Mouse (Mus musculus): ENCODE data around the gene Smyd1. TPM values are rescaled to one million over a fixed set of nuclear protein-coding genes. Genes with fewer than 3 reads are reported as not detected.
"Not testable (repeated sequence)": the region's sequence is repeated elsewhere in the genome, so short reads cannot be mapped to it uniquely, and the experiment has no call there.

Smyd1 gene
- polyA plus RNA-seq, 1 experiment from 2014 or later, result 97.1 TPM

DNA sequence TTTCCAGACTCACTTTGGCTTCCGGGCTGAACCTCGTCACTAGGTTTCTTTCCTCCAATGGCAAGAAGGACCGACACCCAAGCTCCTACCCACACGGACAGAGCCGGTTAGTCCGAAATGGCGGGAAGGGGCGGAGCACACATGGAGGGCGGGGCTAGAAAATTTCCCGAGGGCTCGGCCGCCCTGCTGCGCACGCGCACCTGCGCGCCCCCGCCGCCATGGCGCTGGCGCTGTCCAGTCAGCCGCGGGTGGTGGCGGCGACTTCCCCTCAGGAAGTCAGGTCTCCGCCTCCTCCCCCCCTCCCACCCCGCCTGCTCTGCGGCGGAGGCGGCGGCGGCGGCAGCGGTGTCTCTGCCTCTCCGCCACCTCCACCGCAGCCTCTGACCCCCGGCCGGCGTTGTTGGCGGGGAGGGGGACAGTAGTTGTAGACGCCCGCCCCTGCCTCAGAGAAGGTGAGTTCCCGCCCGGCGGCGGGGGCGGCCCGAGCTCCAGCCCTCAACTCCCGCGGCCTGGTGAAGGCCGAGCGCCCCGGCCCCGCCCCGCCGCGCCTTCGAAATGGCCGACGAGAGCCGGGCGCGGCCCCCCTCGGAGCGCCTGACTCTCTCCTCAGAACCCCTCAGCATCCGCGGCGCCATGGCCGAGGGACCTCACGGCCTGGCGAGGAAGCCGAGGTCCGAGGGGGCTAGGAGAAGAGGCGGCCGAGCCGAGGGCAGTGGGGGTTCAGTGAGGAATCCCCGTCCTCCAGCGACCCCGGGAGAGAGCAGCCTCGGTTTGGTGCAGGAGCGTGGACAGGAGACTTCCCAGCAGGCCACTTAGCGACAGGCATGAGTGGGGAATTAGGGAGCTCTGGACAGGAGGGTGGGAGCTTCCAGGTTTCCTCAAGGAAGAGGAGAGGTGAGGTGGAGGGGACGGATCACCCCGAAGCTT is 50.4 kb downstream of the Smyd1 start, which contains the start of gene Krcc1:
Krcc1 (plus strand) TSS at position 289 of the 927 bp plus-strand sequence.
- peak; percentile 93 for ATAC-seq (replicated peaks; ENCODE audit: insufficient number of reproducible peaks, insufficient read depth, low FRiP score, low read depth)
- Histone ChIP-seq H3K4me1 (replicated peaks) (peaks cover 37% of the 10 kb centered on the region), H3K9me3 (replicated peaks) (no peaks in the 10 kb centered on the region), H3K9ac (peak within 1 kb of the TSS; percentile 98), H3K4me3 (peak within 1 kb of the TSS; percentile 95), H3K4me2 (peak within 1 kb of the TSS; percentile 77), H3K27me3 (no peaks in the 10 kb centered on the region), H3K36me3 (no peaks in the 10 kb centered on the region), H3K27ac (peak within 1 kb of the TSS; percentile 98)
- WGBS, result under 1% methylated on average over 79 of the region's 84 CpGs

DNA sequence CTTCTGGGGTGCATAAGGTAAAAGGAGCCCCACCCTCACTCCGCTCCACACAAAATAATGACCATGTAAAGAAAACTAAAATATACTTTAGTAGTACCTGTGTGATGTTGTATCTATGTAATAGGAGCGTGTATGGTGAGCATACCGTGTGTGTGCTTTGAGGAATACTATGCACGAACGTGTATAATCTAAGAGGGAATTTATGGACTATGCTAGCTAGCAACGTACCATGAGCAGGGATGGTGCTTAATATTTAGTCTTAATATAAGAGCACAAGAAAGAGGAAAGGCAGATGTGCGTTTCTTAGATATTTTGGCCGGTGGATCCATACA is 51.0 kb downstream of the Smyd1 start:
- peak overlapping the region; percentile 95 for H3K4me3 ChIP-seq
- WGBS, result 2% methylated on average over 8 of the region's 8 CpGs
- H3K4me2 ChIP-seq, result peak overlapping the region; percentile 72
- no peaks in the 10 kb centered on the region for H3K27me3 ChIP-seq
- peak overlapping the region; percentile 37 for H3K9ac ChIP-seq
- peak overlapping the region; percentile 98 for H3K27ac ChIP-seq
- no peaks in the 10 kb centered on the region for H3K36me3 ChIP-seq
- peaks cover 37% of the 10 kb centered on the region for H3K4me1 ChIP-seq (replicated peaks)
- no peak for ATAC-seq (replicated peaks; ENCODE audit: insufficient number of reproducible peaks, insufficient read depth, low FRiP score, low read depth)
- no peaks in the 10 kb centered on the region for H3K9me3 ChIP-seq (replicated peaks)

DNA sequence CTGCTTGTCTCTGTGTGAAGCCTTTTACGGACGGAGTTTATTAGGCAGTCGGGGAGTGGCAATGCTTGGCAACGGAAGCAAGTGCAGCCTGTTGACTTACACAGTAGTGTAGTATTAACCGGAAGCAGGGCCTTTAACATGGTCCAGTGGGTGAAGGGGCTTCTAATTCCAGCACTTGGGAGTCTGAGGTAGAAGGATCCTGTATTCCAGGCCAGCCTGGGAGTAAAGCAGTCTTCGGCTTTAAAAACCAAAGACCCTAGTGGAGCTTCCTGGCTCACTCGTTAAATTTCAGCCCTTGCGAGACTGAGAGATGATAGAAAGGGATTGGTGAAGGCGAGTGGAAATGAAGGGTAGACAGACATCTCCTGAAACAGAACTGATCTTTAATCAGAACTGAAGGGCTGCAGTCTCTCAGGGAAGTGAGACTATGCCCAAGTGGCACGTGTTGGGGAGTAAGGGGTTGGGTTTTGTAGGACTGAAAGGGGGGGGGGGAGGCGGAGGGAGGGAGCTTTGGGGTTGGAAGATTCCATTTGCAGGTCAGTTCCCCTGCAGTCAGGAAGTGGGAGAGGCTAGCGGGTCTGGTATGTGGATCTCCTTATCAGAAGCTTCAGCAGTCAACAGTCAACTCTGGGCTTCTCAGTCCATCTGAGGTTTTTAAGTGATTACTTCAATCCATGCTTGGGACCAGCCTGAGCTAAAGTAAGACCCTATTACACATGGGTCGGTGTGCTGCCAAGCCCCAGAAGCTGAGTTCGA is 51.6 kb downstream of the Smyd1 start:
- no peaks in the 10 kb centered on the region for H3K9me3 ChIP-seq (replicated peaks)
- peak overlapping the region; percentile 95 for H3K4me3 ChIP-seq
- no peaks in the 10 kb centered on the region for H3K36me3 ChIP-seq
- 16% methylated on average over 14 of the region's 14 CpGs for WGBS
- peak overlapping the region; percentile 72 for H3K4me2 ChIP-seq
- peak overlapping the region; percentile 37 for H3K9ac ChIP-seq
- H3K27me3 ChIP-seq, result no peaks in the 10 kb centered on the region
- peak; percentile 44 for ATAC-seq (replicated peaks; ENCODE audit: insufficient number of reproducible peaks, insufficient read depth, low FRiP score, low read depth)
- H3K27ac ChIP-seq, result peak overlapping the region; percentile 98
- peaks cover 37% of the 10 kb centered on the region for H3K4me1 ChIP-seq (replicated peaks)

DNA sequence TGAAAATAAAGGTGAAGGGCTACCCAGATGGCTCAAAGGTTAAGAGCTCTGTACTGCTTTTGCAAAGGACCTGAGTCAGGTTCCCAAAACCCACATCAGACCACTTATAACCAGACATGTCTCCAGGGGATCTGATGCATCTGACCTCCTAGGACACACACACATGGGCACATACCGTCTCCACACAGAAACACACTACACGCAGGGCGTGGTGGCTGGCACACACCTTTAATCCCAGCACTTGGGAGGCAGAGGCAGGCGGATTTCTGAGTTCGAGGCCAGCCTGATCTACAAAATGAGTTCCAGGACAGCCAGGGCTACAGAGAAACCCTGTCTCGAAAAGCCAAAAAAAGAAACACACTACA is 52.4 kb downstream of the Smyd1 start:
- not testable (repeated sequence) for H3K9me3 ChIP-seq (replicated peaks); ATAC-seq (replicated peaks; ENCODE audit: insufficient number of reproducible peaks, insufficient read depth, low FRiP score, low read depth); H3K4me3 ChIP-seq; H3K9ac ChIP-seq; H3K36me3 ChIP-seq; H3K27me3 ChIP-seq
- peak overlapping the region; percentile 98 for H3K27ac ChIP-seq
- H3K4me1 ChIP-seq (replicated peaks), result peaks cover 37% of the 10 kb centered on the region
- WGBS, result 82% methylated on average over 6 of the region's 6 CpGs
- H3K4me2 ChIP-seq, result peak overlapping the region; percentile 5

DNA sequence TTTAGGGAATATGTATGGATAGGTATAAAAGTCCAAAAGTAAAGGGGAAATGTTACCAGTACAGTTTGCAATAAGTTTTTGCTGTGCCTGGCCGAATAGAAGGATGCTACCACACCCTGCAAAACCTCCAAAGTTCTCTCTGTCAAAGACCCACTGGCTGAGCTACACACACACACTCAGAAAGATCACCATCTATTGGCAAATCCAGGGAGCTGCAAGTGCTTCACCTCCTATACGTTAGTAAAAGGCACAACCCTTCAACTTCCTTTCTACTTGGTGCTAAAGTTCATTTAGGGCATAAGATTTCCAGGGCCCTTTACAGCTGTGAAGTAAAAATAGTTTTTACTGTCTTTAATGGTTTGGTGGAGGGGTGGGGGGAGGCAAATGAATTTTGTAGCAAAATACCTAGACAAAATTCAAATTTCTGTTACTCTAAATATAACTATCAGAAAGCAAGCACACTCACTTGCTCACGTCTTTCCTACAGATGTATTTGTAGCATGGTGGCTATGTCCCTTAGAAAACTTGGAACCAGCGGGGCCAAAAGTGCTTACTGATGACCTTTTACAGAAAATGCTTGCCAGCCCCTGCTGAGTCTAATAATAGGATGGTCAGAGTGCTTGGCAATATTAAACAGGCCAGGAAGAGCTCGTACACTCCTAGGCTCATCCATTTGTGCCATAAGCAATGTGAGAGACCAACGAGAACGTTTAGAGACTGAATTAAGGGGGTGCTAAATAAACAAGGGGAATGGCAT is 52.9 kb downstream of the Smyd1 start:
- WGBS, result 28% methylated on average over 7 of the region's 7 CpGs
- H3K27ac ChIP-seq, result peak overlapping the region; percentile 98
- no peaks in the 10 kb centered on the region for H3K9me3 ChIP-seq (replicated peaks)

DNA sequence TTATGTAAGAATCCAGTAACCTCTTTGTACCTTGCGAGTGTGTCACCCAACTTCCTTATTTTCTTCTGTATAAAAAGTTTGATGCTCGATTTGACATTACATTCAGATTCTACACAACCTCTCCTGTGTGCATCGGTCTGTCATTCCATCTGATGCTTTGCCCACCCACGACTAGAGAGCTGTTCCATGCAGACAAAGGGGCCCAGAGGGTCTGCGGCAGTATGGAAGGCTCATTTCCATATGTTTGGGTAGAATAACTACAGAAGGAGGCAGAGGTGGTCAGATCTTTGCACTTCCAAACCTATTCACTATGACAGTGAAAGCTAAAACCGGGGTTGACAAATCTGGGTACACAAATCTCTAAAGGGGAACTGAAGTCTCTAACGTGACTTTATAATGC is 54.4 kb downstream of the Smyd1 start:
- H3K9me3 ChIP-seq (replicated peaks); H3K9ac ChIP-seq; H3K36me3 ChIP-seq; H3K27ac ChIP-seq; H3K4me2 ChIP-seq; H3K4me3 ChIP-seq; ATAC-seq (replicated peaks; ENCODE audit: insufficient number of reproducible peaks, insufficient read depth, low FRiP score, low read depth); H3K27me3 ChIP-seq: not testable (repeated sequence)
- peaks cover 41% of the 10 kb centered on the region for H3K4me1 ChIP-seq (replicated peaks)
- 85% methylated on average over 7 of the region's 7 CpGs for WGBS

More for the DNA sequence above, 52.9 kb downstream of the Smyd1 start:
- peak overlapping the region; percentile 5 for H3K4me2 ChIP-seq
- peaks cover 37% of the 10 kb centered on the region for H3K4me1 ChIP-seq (replicated peaks)
- ATAC-seq (replicated peaks; ENCODE audit: insufficient number of reproducible peaks, insufficient read depth, low FRiP score, low read depth), result no peak
- H3K4me3 ChIP-seq, result no peak overlapping the region
- H3K27me3 ChIP-seq, result no peaks in the 10 kb centered on the region
- H3K9ac ChIP-seq, result no peak overlapping the region
- no peaks in the 10 kb centered on the region for H3K36me3 ChIP-seq

DNA sequence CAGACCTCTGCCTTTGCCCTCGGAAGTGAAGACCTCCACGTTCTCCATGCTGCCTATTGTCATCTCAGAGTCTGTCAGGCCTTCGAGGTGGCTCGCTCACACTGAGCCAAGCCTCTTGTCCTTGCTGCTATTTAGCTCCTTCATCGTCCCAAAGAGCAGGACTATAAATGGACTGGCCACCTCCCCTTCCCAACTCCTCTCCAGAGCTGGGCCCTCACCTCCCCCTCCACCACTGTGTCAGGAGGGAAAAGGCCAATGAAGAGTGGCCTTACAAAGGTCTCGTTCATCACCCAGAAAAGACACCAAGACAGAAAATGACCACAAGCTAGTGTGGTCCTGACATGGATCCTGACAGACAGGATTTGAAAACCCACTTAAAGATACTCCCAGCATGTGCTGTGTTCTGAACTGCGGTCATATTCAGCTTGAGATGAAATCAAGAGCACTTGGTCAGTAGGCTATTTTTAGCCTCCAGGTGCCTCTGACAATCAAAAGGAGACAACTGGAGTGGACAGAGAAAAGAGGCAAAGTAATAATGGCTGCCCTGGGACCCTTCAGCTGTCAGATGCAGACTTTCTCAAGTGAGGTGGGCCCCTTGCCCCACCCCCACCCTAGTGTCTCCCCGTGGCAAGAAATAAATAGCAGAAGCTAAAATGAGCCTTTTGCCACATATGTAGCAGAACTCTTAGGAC is 59.7 kb downstream of the Smyd1 start:
- Histone ChIP-seq H3K4me3 (peak overlapping the region; percentile 51), H3K9ac (peak overlapping the region; percentile 61)
- peak; percentile 88 for ATAC-seq (replicated peaks; ENCODE audit: insufficient number of reproducible peaks, insufficient read depth, low FRiP score, low read depth)

DNA sequence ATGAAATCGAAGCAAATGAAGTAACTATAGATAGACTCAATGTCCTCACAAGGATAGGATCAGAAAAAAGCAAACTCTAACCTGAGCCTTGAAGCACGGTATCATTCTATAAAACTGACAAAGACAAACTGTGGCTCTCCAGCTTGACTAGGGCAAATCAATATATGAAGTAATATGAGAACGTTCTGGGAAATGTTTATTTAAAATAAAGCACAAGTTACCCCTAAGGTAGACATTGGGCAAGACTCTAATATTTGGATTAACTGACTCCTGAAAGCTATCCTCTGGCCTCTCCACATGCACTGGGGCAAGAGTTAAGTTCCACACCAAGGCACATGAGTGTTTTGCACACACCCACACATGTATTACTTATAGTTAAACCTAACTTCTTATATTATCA is 61.0 kb downstream of the Smyd1 start:
- 49% methylated on average over 3 of the region's 3 CpGs for WGBS
- no peaks in the 10 kb centered on the region for H3K36me3 ChIP-seq
- ATAC-seq (replicated peaks; ENCODE audit: insufficient number of reproducible peaks, insufficient read depth, low FRiP score, low read depth), result no peak
- H3K4me1 ChIP-seq (replicated peaks), result peaks cover 33% of the 10 kb centered on the region
- H3K9ac ChIP-seq, result peak overlapping the region; percentile 61
- peak overlapping the region; percentile 62 for H3K4me2 ChIP-seq
- H3K9me3 ChIP-seq (replicated peaks), result no peaks in the 10 kb centered on the region
- H3K27me3 ChIP-seq, result no peaks in the 10 kb centered on the region
- peak overlapping the region; percentile 92 for H3K27ac ChIP-seq
- peak overlapping the region; percentile 51 for H3K4me3 ChIP-seq

More for the DNA sequence above, 59.7 kb downstream of the Smyd1 start:
- 32% methylated on average over 8 of the region's 8 CpGs for WGBS
- Histone ChIP-seq H3K4me1 (replicated peaks) (peaks cover 33% of the 10 kb centered on the region), H3K27me3 (no peaks in the 10 kb centered on the region), H3K4me2 (peak overlapping the region; percentile 62), H3K36me3 (no peaks in the 10 kb centered on the region), H3K27ac (peak overlapping the region; percentile 92), H3K9me3 (replicated peaks) (no peaks in the 10 kb centered on the region)

DNA sequence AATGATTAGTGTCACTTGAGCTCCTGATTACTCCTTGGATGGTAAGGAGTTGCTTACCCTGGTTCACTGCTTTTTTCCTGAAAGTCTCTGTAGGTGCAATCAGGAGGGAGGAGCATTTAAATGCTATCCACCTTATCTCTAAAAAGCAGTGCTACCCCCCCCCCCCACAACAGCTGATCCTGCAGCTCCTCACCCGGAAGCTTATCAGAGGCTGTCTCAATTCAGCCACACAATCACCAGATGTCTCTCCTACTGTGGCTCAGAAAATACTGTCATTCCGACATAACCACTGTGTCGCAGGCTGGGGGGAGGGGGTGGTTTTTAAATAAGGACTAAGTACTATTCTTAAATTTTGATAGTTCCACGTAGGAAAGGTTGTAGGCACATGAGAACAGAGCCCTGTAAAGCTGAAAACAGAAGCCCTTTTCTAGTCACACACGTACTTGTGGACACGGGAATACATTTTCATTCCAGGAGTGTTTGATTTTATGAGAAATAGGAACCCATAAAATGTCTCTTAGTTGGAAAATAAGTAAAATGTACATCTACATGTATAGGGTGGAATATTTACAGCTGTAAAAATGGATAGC is 61.9 kb downstream of the Smyd1 start:
- Histone ChIP-seq H3K4me2 (peak overlapping the region; percentile 62), H3K27ac (peak overlapping the region; percentile 92), H3K27me3 (no peaks in the 10 kb centered on the region), H3K36me3 (0 out of 2 replicates have a peak, but pooled peaks cover 3% of the 10 kb centered on the region), H3K9me3 (replicated peaks) (no peaks in the 10 kb centered on the region), H3K4me1 (replicated peaks) (peaks cover 35% of the 10 kb centered on the region), H3K4me3 (peak overlapping the region; percentile 51), H3K9ac (peak overlapping the region; percentile 61; the same call in 1 of the 2 replicates)
- ATAC-seq (replicated peaks; ENCODE audit: insufficient number of reproducible peaks, insufficient read depth, low FRiP score, low read depth), result no peak
- WGBS, result 16% methylated on average over 6 of the region's 6 CpGs

DNA sequence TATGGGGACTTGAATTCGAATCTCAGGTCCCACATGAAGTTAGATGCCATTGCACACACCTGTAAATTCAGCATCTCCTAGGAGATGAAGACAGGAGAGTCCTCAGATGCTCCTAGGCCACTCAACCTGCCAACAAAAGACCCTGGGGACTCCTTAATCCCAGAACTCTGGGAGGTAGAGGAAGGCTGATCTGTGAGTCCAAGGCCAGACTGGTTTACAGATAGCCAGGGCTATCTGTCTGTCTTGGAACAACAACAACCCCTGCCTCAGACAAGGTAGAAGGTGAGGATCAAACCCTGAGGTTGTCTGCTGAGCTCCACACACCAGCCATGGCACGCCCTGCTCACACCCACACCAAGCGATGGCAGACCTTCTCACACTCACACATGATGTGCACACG is 62.9 kb downstream of the Smyd1 start:
- ATAC-seq (replicated peaks; ENCODE audit: insufficient number of reproducible peaks, insufficient read depth, low FRiP score, low read depth), result no peak
- Histone ChIP-seq H3K4me3 (peak overlapping the region; percentile 51), H3K36me3 (0 out of 2 replicates have a peak, but pooled peaks cover 3% of the 10 kb centered on the region), H3K4me1 (replicated peaks) (peaks cover 34% of the 10 kb centered on the region), H3K27me3 (no peaks in the 10 kb centered on the region), H3K9me3 (replicated peaks) (no peaks in the 10 kb centered on the region), H3K9ac (0 out of 2 replicates have a peak overlapping the region, but pooled peaks have one; percentile 61), H3K4me2 (peak overlapping the region; percentile 62), H3K27ac (peak overlapping the region; percentile 92)
- WGBS, result 77% methylated on average over 4 of the region's 4 CpGs

All from heart, embryonic 15.5 days (tissue).